Mouse (Mus musculus) cortical plate, adult 2 months (tissue): ENCODE results near the gene Zfhx3.

Source experiments
- CTCF ChIP-seq: fragments of 200-500 bp; IDR thresholded peaks from 2 replicates; pipeline ENCODE4 v1.5.1; 2011; ENCODE audit warnings: mild to moderate bottlenecking, control low read depth, low read length; ENCODE audit not compliant: insufficient read depth; ENCODE audit errors: extremely low read depth
- POLR2A ChIP-seq: fragments of 200-500 bp; IDR thresholded peaks from 2 replicates; pipeline ENCODE4 v1.6.1; 2011; ENCODE audit warnings: mild to moderate bottlenecking, low read length, control low read depth; ENCODE audit not compliant: insufficient read depth; ENCODE audit errors: extremely low read depth

DNA sequence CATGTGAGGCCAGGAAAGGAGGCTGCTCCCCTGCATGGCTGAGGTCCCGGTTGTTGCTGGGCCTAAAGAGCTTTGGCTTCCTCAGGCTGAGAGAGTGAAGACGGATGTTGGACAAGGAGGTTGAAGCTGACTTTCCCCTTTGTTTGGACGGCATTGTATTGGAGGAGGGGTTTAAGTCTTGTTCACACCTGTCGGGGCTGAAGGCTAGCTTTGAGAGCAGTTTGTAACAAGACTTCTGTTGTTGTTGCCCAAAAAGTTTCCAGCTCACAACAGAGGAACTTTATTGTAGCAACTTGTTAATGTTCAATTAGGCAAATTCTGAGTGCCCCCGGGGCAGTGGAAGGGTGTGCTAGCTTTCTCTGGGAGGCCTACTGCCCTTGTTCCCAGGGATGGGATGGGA lies 790.9 kb downstream of the Zfhx3 start:
- TF ChIP-seq CTCF (no peak), POLR2A (no peak)
